Mouse (Mus musculus): ENCODE measurements at regions not wholly inside any gene's neighbourhood (a gene's known extent, or its start where the extent isn't known, plus 50 kb on each side); places are given as distances from the start of the nearest gene placed in this dataset.
"Not testable (repeated sequence)": the region's sequence is repeated elsewhere in the genome, so short reads cannot be mapped to it uniquely, and the experiment has no call there.

- Histone ChIP-seq H3K4me1 (ENCODE audit: control insufficient read depth, insufficient read depth, low read length) (no peaks in the 10 kb centered on the region), H3K27ac (replicated peaks; ENCODE audit: low read depth, low read length) (no peak overlapping the region), H3K9me3 (replicated peaks; ENCODE audit: control insufficient read depth, low read length) (no peaks in the 10 kb centered on the region), H3K27me3 (ENCODE audit: control insufficient read depth, insufficient read depth, low read length) (no peaks in the 10 kb centered on the region), H3K4me3 (ENCODE audit: low read depth, low read length) (no peak overlapping the region), H3K36me3 (replicated peaks; ENCODE audit: control insufficient read depth, insufficient read depth, low read depth, low read length) (no peaks in the 10 kb centered on the region), H3K4me2 (ENCODE audit: low read depth, low read length) (no peak overlapping the region), H3K9ac (replicated peaks; ENCODE audit: low read length) (no peak overlapping the region)
- DNase-seq (ENCODE audit: low spot score) (no peak), ATAC-seq (replicated peaks; ENCODE audit: insufficient number of reproducible peaks, low FRiP score, low TSS enrichment, low read depth) (no peak)
- 79% methylated on average over 2 of the region's 2 CpGs for WGBS
These were observed 585.2 kb upstream of the Epha7 start for GRCm38 (mm10) chr4:28227594-28228208.

DNA sequence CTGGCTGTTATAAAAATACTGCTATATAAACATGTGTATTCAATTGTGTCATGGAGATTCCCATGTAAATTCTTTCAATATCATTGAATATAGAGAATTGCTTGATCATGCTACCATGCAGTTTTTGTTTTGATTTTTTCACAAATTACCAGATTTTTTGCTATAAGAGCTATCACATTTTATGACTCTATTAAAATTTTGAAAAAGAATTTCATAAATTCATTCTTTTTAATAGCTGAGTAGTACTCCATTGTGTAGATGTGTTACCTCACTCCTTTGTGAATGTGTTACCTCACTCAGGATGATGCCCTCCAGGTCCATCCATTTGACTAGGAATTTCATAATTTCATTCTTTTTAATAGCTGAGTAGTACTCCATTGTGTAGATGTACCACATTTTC is 577.4 kb upstream of the Epha7 start:
- not testable (repeated sequence) for DNase-seq (ENCODE audit: low spot score); H3K4me1 ChIP-seq (ENCODE audit: control insufficient read depth, insufficient read depth, low read length); H3K9me3 ChIP-seq (replicated peaks; ENCODE audit: control insufficient read depth, low read length); H3K4me2 ChIP-seq (ENCODE audit: low read depth, low read length); H3K27ac ChIP-seq (replicated peaks; ENCODE audit: low read depth, low read length); ATAC-seq (replicated peaks; ENCODE audit: insufficient number of reproducible peaks, low FRiP score, low TSS enrichment, low read depth); H3K27me3 ChIP-seq (ENCODE audit: control insufficient read depth, insufficient read depth, low read length); H3K9ac ChIP-seq (replicated peaks; ENCODE audit: low read length); H3K36me3 ChIP-seq (replicated peaks; ENCODE audit: control insufficient read depth, insufficient read depth, low read depth, low read length); H3K4me3 ChIP-seq (ENCODE audit: low read depth, low read length)

DNA sequence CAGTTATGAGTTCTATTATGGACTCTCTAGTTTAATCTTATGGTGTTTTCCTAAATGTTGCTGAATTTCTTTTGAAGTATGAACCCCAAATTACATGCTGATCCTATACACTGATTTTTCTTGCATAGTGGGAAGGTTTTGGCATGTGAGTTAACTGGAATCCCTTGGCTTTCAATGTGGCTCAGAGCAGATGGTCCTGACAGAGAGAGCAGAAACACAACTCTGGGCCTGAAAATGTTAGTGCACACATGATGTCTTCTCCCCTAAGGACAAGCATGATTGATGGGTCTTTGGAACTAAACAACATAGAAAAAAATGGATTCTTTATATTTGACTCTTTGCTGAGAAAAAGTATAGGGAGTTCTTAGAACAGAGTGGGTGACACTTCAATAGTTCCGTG is 570.7 kb upstream of the Epha7 start:
- Histone ChIP-seq H3K27ac (replicated peaks; ENCODE audit: low read depth, low read length) (no peak overlapping the region), H3K9ac (replicated peaks; ENCODE audit: low read length) (no peak overlapping the region), H3K27me3 (ENCODE audit: control insufficient read depth, insufficient read depth, low read length) (no peaks in the 10 kb centered on the region), H3K4me3 (ENCODE audit: low read depth, low read length) (no peak overlapping the region), H3K9me3 (replicated peaks; ENCODE audit: control insufficient read depth, low read length) (no peaks in the 10 kb centered on the region), H3K4me2 (ENCODE audit: low read depth, low read length) (no peak overlapping the region), H3K36me3 (replicated peaks; ENCODE audit: control insufficient read depth, insufficient read depth, low read depth, low read length) (no peaks in the 10 kb centered on the region), H3K4me1 (ENCODE audit: control insufficient read depth, insufficient read depth, low read length) (no peaks in the 10 kb centered on the region)
- ATAC-seq (replicated peaks; ENCODE audit: insufficient number of reproducible peaks, low FRiP score, low TSS enrichment, low read depth) (no peak), DNase-seq (ENCODE audit: low spot score) (no peak)
- WGBS = 94% methylated on average over 1 of the region's 1 CpGs
